Mouse (Mus musculus) liver, embryonic 13.5 days (tissue): Measurements from ENCODE around the gene Orai3. TPM values are rescaled to one million over a fixed set of nuclear protein-coding genes. Genes with fewer than 3 reads are reported as not detected.
A peak's percentile ranks its signal among the peaks of the same experiment; 100 is the strongest.

Source experiments
- ATAC-seq: fragments of 200-750 bp; cut with Nextera tagmentation; 2 replicates; pipeline ENCODE4 v1.8.0; 2017; ENCODE audit warnings: low read depth, mild to moderate bottlenecking, moderate number of reproducible peaks, moderate library complexity
- DNase-seq: peaks from one replicate; pipeline ENCODE4 v3.0.0; 2022
- H3K27ac ChIP-seq: fragments of 300-500 bp; sonication (generic); 2 replicates; pipeline ENCODE4 v1.5.1; 2015; ENCODE audit warnings: moderate library complexity, mild to moderate bottlenecking, inconsistent platforms
- H3K27me3 ChIP-seq: fragments of 300-500 bp; sonication (generic); 2 replicates; pipeline ENCODE4 v1.6.1; 2015; ENCODE audit warnings: mild to moderate bottlenecking, inconsistent platforms
- H3K36me3 ChIP-seq: fragments of 300-500 bp; sonication (generic); 2 replicates; pipeline ENCODE4 v1.6.1; 2015; ENCODE audit warnings: mild to moderate bottlenecking, inconsistent platforms
- H3K4me1 ChIP-seq: fragments of 300-500 bp; sonication (generic); replicated peaks from 2 replicates; pipeline ENCODE4 v1.6.1; 2015; ENCODE audit warnings: inconsistent platforms
- H3K4me2 ChIP-seq: fragments of 300-500 bp; sonication (generic); 2 replicates; pipeline ENCODE4 v1.6.1; 2015; ENCODE audit warnings: inconsistent platforms, mild to moderate bottlenecking, moderate library complexity
- H3K4me3 ChIP-seq: fragments of 300-500 bp; sonication (generic); replicated peaks from 2 replicates; pipeline ENCODE4 v1.5.1; 2015; ENCODE audit warnings: mild to moderate bottlenecking, inconsistent platforms
- H3K9ac ChIP-seq: fragments of 300-500 bp; sonication (generic); 2 replicates; pipeline ENCODE4 v1.6.1; 2015; ENCODE audit warnings: mild to moderate bottlenecking, inconsistent platforms
- H3K9me3 ChIP-seq: fragments of 300-500 bp; sonication (generic); replicated peaks from 2 replicates; pipeline ENCODE4 v1.6.1; 2016; ENCODE audit warnings: inconsistent platforms
- WGBS: fragments of 180-500 bp; shearing (Covaris S2); methylation state at CpG from one replicate; pipeline ENCODE4 v1.1.7; 2015; ENCODE audit not compliant: insufficient replicate concordance; 5-methylcytosine and 5-hydroxymethylcytosine counted together
- polyA plus RNA-seq: library from polyadenylated mRNA; unstranded; fragments of >200 nt; fragmentation: Nextera tagmentation; extraction: Ambion mirVana; gene quantifications from 2 replicates; pipeline ENCODE4 v1.2.1, GENCODE M21; 2015

The Orai3 gene
- polyA plus RNA-seq, 1 experiment from 2014 or later = 11.2 TPM

DNA sequence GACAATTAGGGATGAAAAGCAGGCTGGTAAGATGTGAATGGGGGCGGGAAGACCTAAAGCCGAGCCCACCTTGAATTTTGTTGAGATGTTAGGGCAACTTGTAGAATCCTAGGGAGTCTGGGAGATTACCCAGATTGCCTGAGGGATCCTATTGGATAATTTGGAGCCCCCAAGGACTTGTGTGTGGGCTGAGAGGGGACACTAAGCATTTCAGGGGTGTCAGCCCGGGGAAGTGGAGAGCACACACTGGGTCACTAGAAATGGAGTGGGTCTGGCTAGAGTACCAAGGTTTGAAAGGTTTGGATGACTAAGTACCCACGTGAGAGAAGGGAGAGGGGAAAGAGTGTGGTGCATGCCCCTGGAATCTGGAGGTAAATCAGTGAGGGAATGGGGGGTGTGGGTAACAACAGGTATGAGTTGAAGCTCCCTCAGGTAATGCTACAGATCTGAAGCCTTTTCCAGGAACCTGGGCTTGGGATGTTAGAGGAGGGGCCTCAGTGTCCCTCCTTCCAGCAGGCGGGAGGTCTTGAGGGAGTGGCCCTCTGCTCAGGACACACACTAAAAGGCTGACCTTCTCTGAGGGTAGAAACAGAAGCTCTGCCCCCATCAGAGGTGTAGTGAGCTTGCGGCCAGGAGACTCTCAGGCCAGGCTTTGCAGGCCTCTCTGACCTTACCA, 21.9 kb upstream of the Orai3 start:
- Histone ChIP-seq H3K36me3 (peaks cover 47% of the 10 kb centered on the region), H3K4me3 (peak overlapping the region; percentile 70), H3K9me3 (no peaks in the 10 kb centered on the region), H3K27ac (no peak overlapping the region), H3K9ac (no peak overlapping the region), H3K4me2 (peak overlapping the region; percentile 98), H3K27me3 (no peaks in the 10 kb centered on the region), H3K4me1 (peaks cover 37% of the 10 kb centered on the region)
- DNase-seq (no peak), ATAC-seq (no peak)
- WGBS = 70% methylated on average over 6 of the region's 6 CpGs

GRCm38 (mm10) chr7:127748235-127748560, 21.4 kb upstream of the Orai3 start:
- Histone ChIP-seq H3K27ac (no peak overlapping the region), H3K9ac (no peak overlapping the region), H3K27me3 (no peaks in the 10 kb centered on the region), H3K4me2 (no peak overlapping the region), H3K4me1 (peaks cover 37% of the 10 kb centered on the region), H3K36me3 (peaks cover 49% of the 10 kb centered on the region), H3K4me3 (no peak overlapping the region), H3K9me3 (no peaks in the 10 kb centered on the region)
- no peak for DNase-seq
- ATAC-seq = no peak
- 90% methylated on average over 28 of the region's 28 CpGs for WGBS

DNA sequence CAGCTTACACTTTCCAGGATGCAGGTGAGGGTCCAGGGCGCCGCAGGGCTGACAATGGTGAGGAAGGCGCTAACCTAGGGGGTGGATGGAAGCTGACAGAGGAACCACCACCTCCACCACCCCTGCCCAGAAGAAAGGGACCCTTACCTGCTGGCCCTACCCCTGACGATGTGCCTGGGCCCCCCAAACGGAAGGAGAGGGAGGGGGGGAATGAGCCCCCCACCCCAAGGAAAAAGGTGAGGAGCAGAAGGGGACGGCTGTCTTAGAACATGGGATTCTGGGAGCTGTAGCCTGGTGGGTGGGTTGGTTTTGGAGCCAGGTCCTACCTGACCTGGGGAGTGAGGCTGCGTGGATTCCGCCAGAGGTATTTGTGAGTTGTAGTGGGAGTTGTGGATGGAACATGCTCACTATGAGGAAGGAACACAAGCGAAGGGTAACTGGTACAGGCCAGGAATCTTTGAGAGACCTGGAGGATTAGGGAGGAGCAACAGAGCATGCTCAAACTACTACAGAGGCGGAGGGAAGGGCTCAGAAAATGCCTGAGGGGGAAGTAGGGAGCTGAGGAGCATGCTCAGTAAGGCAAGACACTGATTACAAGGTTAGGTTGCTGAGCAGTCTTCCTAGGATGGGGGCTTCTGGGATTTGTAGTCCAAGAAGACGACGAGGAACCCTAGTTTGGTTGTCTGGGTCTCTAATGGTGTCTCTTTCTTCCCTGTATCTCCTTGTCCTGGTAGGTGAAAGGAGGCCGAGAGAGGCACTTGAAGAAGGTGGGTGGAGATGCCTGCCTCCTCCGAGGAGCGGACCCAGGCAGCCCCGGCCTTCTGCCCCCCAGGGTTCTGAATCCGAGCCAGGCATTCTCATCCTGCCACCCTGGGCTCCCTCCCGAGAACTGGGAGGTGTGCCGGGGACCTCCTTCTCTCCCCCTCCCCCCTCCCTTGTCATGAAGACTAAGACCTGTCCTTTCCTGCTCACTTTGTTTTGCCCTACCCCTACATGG, 19.2 kb upstream of the Orai3 start:
- Histone ChIP-seq H3K4me3 (no peak overlapping the region), H3K36me3 (peaks cover 58% of the 10 kb centered on the region), H3K27me3 (no peaks in the 10 kb centered on the region), H3K27ac (no peak overlapping the region), H3K4me2 (no peak overlapping the region), H3K4me1 (peaks cover 22% of the 10 kb centered on the region), H3K9ac (no peak overlapping the region), H3K9me3 (no peaks in the 10 kb centered on the region)
- ATAC-seq (no peak), DNase-seq (no peak)
- 80% methylated on average over 19 of the region's 19 CpGs for WGBS

DNA sequence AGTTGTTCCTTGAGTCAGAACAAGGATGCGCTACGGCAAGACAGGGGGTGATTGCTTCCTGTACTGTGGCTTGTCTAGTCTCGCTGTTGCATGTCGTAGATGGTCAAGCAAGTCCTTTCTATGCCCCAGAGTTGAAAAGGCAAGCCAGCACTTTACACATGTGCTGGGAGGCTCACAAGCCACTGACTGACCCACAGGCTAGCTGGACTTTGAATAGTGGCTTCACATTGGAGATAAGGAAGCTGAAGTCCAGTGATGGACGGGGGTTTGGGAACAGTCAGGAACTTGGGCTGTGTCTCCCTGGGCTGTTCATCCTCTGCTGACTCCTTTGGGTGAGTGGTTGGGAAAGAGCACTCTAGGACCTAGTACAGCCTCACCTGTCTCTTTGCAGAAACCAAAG, 18.0 kb upstream of the Orai3 start:
- ATAC-seq = no peak
- DNase-seq = no peak
- WGBS = 87% methylated on average over 5 of the region's 5 CpGs
- Histone ChIP-seq H3K27ac (0 out of 2 replicates have a peak overlapping the region, but pooled peaks have one; percentile 3), H3K36me3 (peaks cover 59% of the 10 kb centered on the region), H3K4me3 (no peak overlapping the region), H3K4me2 (no peak overlapping the region), H3K9me3 (no peaks in the 10 kb centered on the region), H3K9ac (no peak overlapping the region), H3K4me1 (peaks cover 16% of the 10 kb centered on the region), H3K27me3 (no peaks in the 10 kb centered on the region)

GRCm38 (mm10) chr7:127752069-127752468, 17.5 kb upstream of the Orai3 start:
- Histone ChIP-seq H3K27me3 (no peaks in the 10 kb centered on the region), H3K27ac (no peak overlapping the region), H3K36me3 (peaks cover 59% of the 10 kb centered on the region), H3K4me1 (peaks cover 11% of the 10 kb centered on the region), H3K4me2 (no peak overlapping the region), H3K4me3 (no peak overlapping the region), H3K9me3 (no peaks in the 10 kb centered on the region), H3K9ac (no peak overlapping the region)
- WGBS = 89% methylated on average over 27 of the region's 27 CpGs
- DNase-seq (no peak), ATAC-seq (no peak)

DNA sequence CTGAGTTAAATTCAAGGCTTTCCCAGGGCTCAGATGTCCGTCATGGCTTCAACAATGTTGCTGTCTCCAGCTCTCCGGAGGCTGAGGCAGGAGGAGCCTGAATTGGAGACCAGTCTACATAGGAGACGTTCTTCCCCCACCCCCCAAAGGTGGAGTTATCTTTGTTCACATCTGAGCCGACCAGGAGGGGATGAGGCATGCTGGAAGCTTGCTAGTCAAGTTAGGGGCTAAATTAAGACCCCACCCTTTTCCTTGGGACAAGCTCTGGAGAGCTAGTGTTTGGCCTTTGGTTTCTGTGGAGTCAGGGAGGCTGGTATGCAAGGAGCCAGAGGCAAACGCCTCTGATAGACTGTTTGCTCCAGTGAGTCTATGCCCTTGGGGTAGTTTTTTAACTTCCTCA, 16.5 kb upstream of the Orai3 start:
- H3K4me1 ChIP-seq = 0 out of 2 replicates have a peak, but pooled peaks cover under 1% of the 10 kb centered on the region
- no peak for DNase-seq
- no peak for ATAC-seq
- peaks cover 58% of the 10 kb centered on the region for H3K36me3 ChIP-seq
- H3K4me2 ChIP-seq = no peak overlapping the region
- no peak overlapping the region for H3K27ac ChIP-seq
- WGBS = 51% methylated on average over 5 of the region's 5 CpGs
- no peaks in the 10 kb centered on the region for H3K9me3 ChIP-seq
- H3K9ac ChIP-seq = no peak overlapping the region
- H3K27me3 ChIP-seq = no peaks in the 10 kb centered on the region
- no peak overlapping the region for H3K4me3 ChIP-seq

- H3K9ac ChIP-seq = no peak overlapping the region
- H3K4me2 ChIP-seq = no peak overlapping the region
- ATAC-seq (no peak), DNase-seq (no peak)
- peaks cover 54% of the 10 kb centered on the region for H3K36me3 ChIP-seq
- no peaks in the 10 kb centered on the region for H3K4me1 ChIP-seq
- H3K9me3 ChIP-seq = no peaks in the 10 kb centered on the region
- no peak overlapping the region for H3K4me3 ChIP-seq
- WGBS = 73% methylated on average over 7 of the region's 7 CpGs
- no peaks in the 10 kb centered on the region for H3K27me3 ChIP-seq
- H3K27ac ChIP-seq = no peak overlapping the region
Measured at GRCm38 (mm10) chr7:127753741-127754140, 15.9 kb upstream of the Orai3 start.

- peaks cover 21% of the 10 kb centered on the region for H3K4me1 ChIP-seq
- no peak overlapping the region for H3K9ac ChIP-seq
- 25% methylated on average over 6 of the region's 6 CpGs for WGBS
- no peaks in the 10 kb centered on the region for H3K9me3 ChIP-seq
- H3K36me3 ChIP-seq = peaks cover 17% of the 10 kb centered on the region
- ATAC-seq = no peak
- no peak overlapping the region for H3K27ac ChIP-seq
- no peaks in the 10 kb centered on the region for H3K27me3 ChIP-seq
- H3K4me3 ChIP-seq = no peak overlapping the region
- no peak overlapping the region for H3K4me2 ChIP-seq
- DNase-seq = no peak
Measured at GRCm38 (mm10) chr7:127759716-127760115, 9.9 kb upstream of the Orai3 start.

GRCm38 (mm10) chr7:127760478-127760877, 9.1 kb upstream of the Orai3 start:
- no peak for ATAC-seq
- no peak for DNase-seq
- Histone ChIP-seq H3K27ac (no peak overlapping the region; the same call in 1 of the 2 replicates), H3K36me3 (peaks cover 13% of the 10 kb centered on the region), H3K4me2 (no peak overlapping the region), H3K9ac (no peak overlapping the region), H3K4me1 (peaks cover 26% of the 10 kb centered on the region), H3K27me3 (no peaks in the 10 kb centered on the region), H3K9me3 (no peaks in the 10 kb centered on the region), H3K4me3 (no peak overlapping the region)
- 81% methylated on average over 3 of the region's 3 CpGs for WGBS

DNA sequence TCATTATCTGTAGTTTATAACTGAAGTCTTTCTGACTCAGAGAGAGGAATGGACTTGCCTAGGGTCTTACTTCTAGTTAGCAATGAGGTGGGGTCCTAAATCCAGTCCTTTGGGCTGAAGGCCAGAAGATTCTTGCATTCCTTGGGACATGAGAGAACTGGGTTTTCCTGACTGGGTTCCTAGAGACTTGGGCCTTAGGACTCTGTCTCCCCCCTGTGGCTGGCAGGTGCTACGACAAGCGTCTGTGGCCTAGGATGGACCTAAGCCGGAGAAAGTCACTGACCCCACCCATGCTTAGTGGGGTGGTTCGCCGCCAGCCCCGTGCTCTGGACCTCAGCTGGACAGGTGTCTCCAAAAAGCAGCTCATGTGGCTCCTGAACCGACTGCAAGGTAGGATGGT, 8.6 kb upstream of the Orai3 start:
- Histone ChIP-seq H3K27ac (no peak overlapping the region), H3K27me3 (no peaks in the 10 kb centered on the region), H3K36me3 (peaks cover 12% of the 10 kb centered on the region), H3K9me3 (no peaks in the 10 kb centered on the region), H3K9ac (no peak overlapping the region), H3K4me2 (no peak overlapping the region), H3K4me1 (peaks cover 32% of the 10 kb centered on the region), H3K4me3 (no peak overlapping the region)
- WGBS = 18% methylated on average over 7 of the region's 7 CpGs
- ATAC-seq = peak; percentile 68
- DNase-seq = peak; percentile 56

DNA sequence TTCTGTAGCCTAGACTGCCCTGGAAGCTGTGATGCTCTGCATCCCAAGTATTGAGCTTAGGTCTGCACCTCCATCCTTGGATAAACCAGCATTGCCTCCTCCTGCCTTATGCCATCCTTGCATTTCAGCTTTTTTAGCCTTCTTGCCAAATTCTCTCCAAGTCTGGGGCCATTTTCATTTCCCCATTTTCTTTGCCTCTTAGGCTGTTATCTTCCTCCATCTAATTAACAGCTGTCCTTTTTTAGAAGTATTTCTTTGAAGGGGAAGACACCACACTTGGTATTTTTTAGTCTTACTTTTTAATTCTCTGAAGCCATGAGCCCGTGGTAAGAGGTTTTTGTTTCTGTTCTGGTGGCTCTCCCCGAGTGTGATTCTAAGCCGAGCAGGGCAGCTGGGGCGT, 6.0 kb upstream of the Orai3 start:
- Histone ChIP-seq H3K9me3 (no peaks in the 10 kb centered on the region), H3K4me3 (no peak overlapping the region), H3K4me1 (peaks cover 58% of the 10 kb centered on the region), H3K36me3 (peaks cover 14% of the 10 kb centered on the region), H3K9ac (no peak overlapping the region), H3K4me2 (no peak overlapping the region), H3K27me3 (no peaks in the 10 kb centered on the region), H3K27ac (peak overlapping the region; percentile 2; the same call in 1 of the 2 replicates)
- DNase-seq (no peak), ATAC-seq (no peak)
- WGBS = 74% methylated on average over 4 of the region's 4 CpGs
